Mouse (Mus musculus) CH12.LX (cell line): ENCODE measurements at regions not wholly inside any gene's neighbourhood (a gene's known extent, or its start where the extent isn't known, plus 50 kb on each side); places are given as distances from the start of the nearest gene placed in this dataset.

Experiments used
- DNase-seq: peaks from one replicate; pipeline ENCODE4 v3.0.0-alpha.2; 2013; ENCODE audit errors: extremely low read depth
- H3K27ac ChIP-seq: 2 replicates; pipeline ENCODE4 v1.5.1; 2012; ENCODE audit warnings: low read depth, mild to moderate bottlenecking, control low read depth, moderate library complexity; ENCODE audit not compliant: insufficient read depth
- H3K27me3 ChIP-seq: replicated peaks from 2 replicates; pipeline ENCODE3; 2012; ENCODE audit warnings: inconsistent platforms
- H3K36me3 ChIP-seq, 2 experiments: replicated peaks in 1 of 2; 2 replicates each; pipeline versions ENCODE3 to v1.6.1; 2012; ENCODE audit warnings: inconsistent platforms in 1 of 2, low read length in 1 of 2, mild to moderate bottlenecking in 1 of 2, mixed read lengths in 1 of 2, moderate library complexity in 1 of 2; ENCODE audit not compliant: control insufficient read depth in 1 of 2, insufficient read depth in 1 of 2
- H3K4me1 ChIP-seq, 2 experiments: 2 replicates each; pipeline ENCODE4 v1.6.1; 2012; ENCODE audit warnings: inconsistent platforms in 1 of 2, moderate library complexity in 1 of 2; ENCODE audit not compliant: insufficient read depth in 2 of 2, control insufficient read depth in 1 of 2
- H3K4me2 ChIP-seq: 2 replicates; pipeline ENCODE4 v1.6.1; 2012; ENCODE audit warnings: low read depth, mild to moderate bottlenecking, control low read depth; ENCODE audit not compliant: poor library complexity, insufficient read depth, severe bottlenecking
- H3K4me3 ChIP-seq, 3 experiments: fragments of 150-350 bp in 1 of 3; sonication (generic) in 1 of 3; replicated peaks in 1 of 3; 2 replicates each; pipeline versions ENCODE3 to v1.5.1; 2011 to 2012; ENCODE audit warnings: low read depth in 2 of 3, low read length in 2 of 3, mild to moderate bottlenecking in 2 of 3, moderate library complexity in 2 of 3, control low read depth in 1 of 3, improper control_type of control experiment in 1 of 3, inconsistent platforms in 1 of 3, mixed read lengths in 1 of 3; ENCODE audit not compliant: poor library complexity in 1 of 3
- H3K79me2 ChIP-seq: replicated peaks from 2 replicates; pipeline ENCODE4 v1.6.1; 2012; ENCODE audit warnings: mild to moderate bottlenecking, moderate library complexity; ENCODE audit not compliant: control insufficient read depth, poor library complexity, insufficient read depth, severe bottlenecking; ENCODE audit errors: extremely low read depth
- H3K9ac ChIP-seq: 2 replicates; pipeline ENCODE4 v1.6.1; 2012; ENCODE audit warnings: low read depth, mild to moderate bottlenecking, control low read depth, moderate library complexity; ENCODE audit not compliant: insufficient read depth
- H3K9me3 ChIP-seq: replicated peaks from 2 replicates; pipeline ENCODE3; 2012; ENCODE audit warnings: low read length, inconsistent platforms, mixed read lengths
- BHLHE40 ChIP-seq: IDR thresholded peaks from 2 replicates; pipeline ENCODE4 v1.6.1; 2011; ENCODE audit warnings: mild to moderate bottlenecking, low read depth, low read length, improper control_type of control experiment
- CHD2 ChIP-seq: IDR thresholded peaks from 2 replicates; pipeline ENCODE4 v1.6.1; 2011; ENCODE audit warnings: low read length, improper control_type of control experiment
- ELF1 ChIP-seq: IDR thresholded peaks from 2 replicates; pipeline ENCODE4 v1.6.1; 2014; ENCODE audit warnings: low read depth, mild to moderate bottlenecking, inconsistent platforms, low read length, improper control_type of control experiment
- EP300 ChIP-seq: IDR thresholded peaks from 2 replicates; pipeline ENCODE4 v1.6.1; 2011; ENCODE audit warnings: low read length, improper control_type of control experiment
- ETS1 ChIP-seq: conservative IDR thresholded peaks from 2 replicates; pipeline ENCODE4 v1.6.1; 2012; ENCODE audit warnings: low read depth, mild to moderate bottlenecking, inconsistent platforms, low read length, improper control_type of control experiment, moderate library complexity
- GABPA ChIP-seq: IDR thresholded peaks from 2 replicates; pipeline ENCODE4 v1.6.1; 2012; ENCODE audit warnings: low read depth, low read length, improper control_type of control experiment, inconsistent platforms; ENCODE audit not compliant: insufficient replicate concordance
- HCFC1 ChIP-seq: IDR thresholded peaks from 2 replicates; pipeline ENCODE4 v1.6.1; 2012; ENCODE audit warnings: low read depth, mild to moderate bottlenecking, inconsistent platforms, low read length, improper control_type of control experiment
- JUN ChIP-seq: IDR thresholded peaks from 2 replicates; pipeline ENCODE4 v1.6.1; 2011; ENCODE audit warnings: low read depth, mild to moderate bottlenecking, low read length, improper control_type of control experiment, moderate library complexity; ENCODE audit not compliant: insufficient read depth
- JUND ChIP-seq: conservative IDR thresholded peaks from 2 replicates; pipeline ENCODE4 v1.6.1; 2011; ENCODE audit warnings: low read depth, low read length, improper control_type of control experiment
- KAT2A ChIP-seq: IDR thresholded peaks from 2 replicates; pipeline ENCODE4 v1.6.1; 2012; ENCODE audit warnings: low read length, improper control_type of control experiment, inconsistent platforms; ENCODE audit not compliant: insufficient replicate concordance
- MAX ChIP-seq: IDR thresholded peaks from 2 replicates; pipeline ENCODE4 v1.6.1; 2011; ENCODE audit warnings: low read length, improper control_type of control experiment
- MEF2A ChIP-seq: IDR thresholded peaks from 2 replicates; pipeline ENCODE4 v1.6.1; 2014; ENCODE audit warnings: low read depth, mild to moderate bottlenecking, inconsistent platforms, low read length, improper control_type of control experiment, borderline replicate concordance
- MYC ChIP-seq: IDR thresholded peaks from 2 replicates; pipeline ENCODE4 v1.6.1; 2011; ENCODE audit warnings: low read depth, mild to moderate bottlenecking, improper control_type of control experiment, low read length
- NELFE ChIP-seq: IDR thresholded peaks from 2 replicates; pipeline ENCODE4 v1.6.1; 2011; ENCODE audit warnings: low read depth, low read length, improper control_type of control experiment
- NRF1 ChIP-seq: IDR thresholded peaks from 2 replicates; pipeline ENCODE4 v1.6.1; 2014; ENCODE audit warnings: low read depth, mild to moderate bottlenecking, inconsistent platforms, low read length, improper control_type of control experiment, moderate library complexity
- POLR2A ChIP-seq: IDR thresholded peaks from 2 replicates; pipeline ENCODE4 v1.6.1; 2011; ENCODE audit warnings: low read depth, mild to moderate bottlenecking, improper control_type of control experiment, low read length
- POLR2AphosphoS2 ChIP-seq: IDR thresholded peaks from 2 replicates; pipeline ENCODE4 v1.6.1; 2011; ENCODE audit warnings: low read depth, low read length, improper control_type of control experiment
- RAD21 ChIP-seq: IDR thresholded peaks from 2 replicates; pipeline ENCODE4 v1.6.1; 2011; ENCODE audit warnings: low read depth, mild to moderate bottlenecking, low read length, improper control_type of control experiment, moderate library complexity
- RCOR1 ChIP-seq: conservative IDR thresholded peaks from 2 replicates; pipeline ENCODE4 v1.6.1; 2012; ENCODE audit warnings: low read depth, mild to moderate bottlenecking, inconsistent platforms, low read length, improper control_type of control experiment
- SIN3A ChIP-seq: IDR thresholded peaks from 2 replicates; pipeline ENCODE4 v1.6.1; 2012; ENCODE audit warnings: low read length, improper control_type of control experiment, inconsistent platforms
- SMC3 ChIP-seq: IDR thresholded peaks from 2 replicates; pipeline ENCODE4 v1.6.1; 2011; ENCODE audit warnings: low read depth, low read length, improper control_type of control experiment
- TBP ChIP-seq: conservative IDR thresholded peaks from 2 replicates; pipeline ENCODE4 v1.6.1; 2011; ENCODE audit warnings: low read depth, low read length, improper control_type of control experiment
- TCF12 ChIP-seq: IDR thresholded peaks from 2 replicates; pipeline ENCODE4 v1.6.1; 2014; ENCODE audit warnings: low read depth, mild to moderate bottlenecking, inconsistent platforms, low read length, improper control_type of control experiment
- dilution Hi-C: fragments of 300-500 bp; cut with MboI; formaldehyde crosslinking; loops from 2 replicates; pipeline ENCODE4 v1.14.3; 2020; ENCODE audit warnings: low sequenced_read_pairs; ENCODE audit not compliant: extremely low pct_unique_long_range_greater_than_20kb, extremely low pct_ligation_motif_present
- in situ Hi-C: fragments of 300-500 bp; cut with MboI; formaldehyde crosslinking; loops from 3 replicates; pipeline ENCODE4 v1.14.3; 2019; ENCODE audit warnings: low sequenced_read_pairs, low pct_ligation_motif_present, low pct_unique_long_range_greater_than_20kb, mixed read lengths

DNA sequence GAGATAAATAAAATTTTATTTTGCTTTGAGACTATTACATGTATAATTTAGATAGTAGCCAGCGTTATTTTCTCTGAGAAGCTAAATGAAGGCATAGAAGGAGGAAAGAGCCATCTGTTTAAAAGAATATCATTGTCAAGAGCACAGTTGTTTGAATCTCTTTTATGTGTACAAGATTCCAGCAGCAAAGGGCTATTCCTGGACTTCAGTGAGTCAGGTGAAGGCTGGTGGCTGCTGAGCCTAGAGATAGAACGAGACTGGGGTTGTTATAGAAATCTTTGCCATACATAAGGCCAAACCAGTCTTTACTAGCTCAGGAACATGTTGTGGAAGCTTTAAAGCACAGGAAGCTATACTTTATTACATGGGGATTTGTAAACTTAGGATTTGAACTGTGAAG is 261.6 kb downstream of the Adcyap1 start:
- no peak overlapping the region for H3K4me3 ChIP-seq
- no peaks in the 10 kb centered on the region for H3K79me2 ChIP-seq
- H3K4me2 ChIP-seq: no peak overlapping the region
- no peak overlapping the region for H3K9ac ChIP-seq
- H3K4me1 ChIP-seq: no peaks in the 10 kb centered on the region
- H3K27ac ChIP-seq: no peak overlapping the region
- TF ChIP-seq KAT2A (no peak), CHD2 (no peak)
- peaks cover 2% of the 10 kb centered on the region for H3K9me3 ChIP-seq
- no peaks in the 10 kb centered on the region for H3K36me3 ChIP-seq
- in situ Hi-C loops: no loop called here
- DNase-seq: no peak
- H3K27me3 ChIP-seq: no peaks in the 10 kb centered on the region
- dilution Hi-C loops: no loop called here

DNA sequence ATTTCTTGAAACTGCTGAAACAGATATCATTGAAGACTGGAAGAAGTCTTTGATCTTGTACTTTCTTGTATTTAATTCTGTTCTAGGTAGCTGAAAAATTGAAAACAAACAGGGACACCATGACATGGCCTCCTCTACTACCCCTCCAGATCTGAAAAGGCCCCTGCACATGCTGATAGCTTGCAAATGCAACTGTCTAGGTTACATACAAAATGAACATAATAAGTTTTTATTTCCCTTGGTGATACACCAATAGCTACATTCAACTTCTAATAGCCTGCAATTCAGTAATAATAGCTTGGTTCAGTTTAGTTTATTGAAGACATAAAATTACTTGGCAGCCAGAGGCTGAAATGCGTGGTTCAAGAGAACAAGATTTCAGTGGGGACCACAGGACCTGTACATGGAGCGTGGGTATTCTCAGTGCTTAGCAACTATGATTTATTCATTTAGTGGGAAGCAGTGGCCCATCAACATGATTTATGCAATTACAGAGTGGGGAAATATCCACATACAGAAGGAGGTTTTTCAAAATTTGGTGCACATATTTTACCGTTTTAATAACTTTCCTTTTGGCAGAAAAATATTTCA is 264.9 kb downstream of the Adcyap1 start:
- Histone ChIP-seq H3K36me3 (no peaks in the 10 kb centered on the region), H3K79me2 (no peaks in the 10 kb centered on the region), H3K4me1 (no peaks in the 10 kb centered on the region), H3K9ac (no peak overlapping the region), H3K27me3 (no peaks in the 10 kb centered on the region), H3K27ac (no peak overlapping the region), H3K9me3 (peaks cover 2% of the 10 kb centered on the region), H3K4me3 (no peak overlapping the region), H3K4me2 (no peak overlapping the region)
- in situ Hi-C loops: no loop called here
- TF ChIP-seq ELF1 (no peak), BHLHE40 (no peak), NRF1 (no peak), TCF12 (no peak), MAX (no peak), MEF2A (no peak), RAD21 (no peak), POLR2AphosphoS2 (no peak), MYC (no peak)
- DNase-seq: no peak
- dilution Hi-C loops: no loop called here

DNA sequence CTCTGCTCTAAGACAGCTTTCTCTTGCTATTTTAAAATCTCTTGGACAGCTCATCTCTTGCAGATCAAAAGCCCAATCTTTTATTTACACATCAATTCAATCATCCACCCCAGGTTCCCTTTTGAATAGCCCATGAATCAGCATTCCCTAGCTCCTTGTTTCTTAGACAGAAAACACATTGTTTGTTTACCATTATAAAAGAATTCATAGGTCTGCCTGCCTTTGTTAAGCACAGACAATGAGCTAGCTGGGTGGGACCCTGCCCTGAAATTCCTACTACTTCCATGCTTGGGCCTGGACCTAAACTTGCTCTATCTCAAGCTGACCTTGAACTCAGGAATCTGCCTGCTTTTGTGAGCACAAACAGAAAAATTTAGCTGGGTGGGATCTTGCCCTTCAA is 283.6 kb downstream of the Adcyap1 start:
- Histone ChIP-seq H3K27ac (no peak overlapping the region), H3K36me3 (no peaks in the 10 kb centered on the region), H3K4me1 (no peaks in the 10 kb centered on the region), H3K9me3 (peaks cover 10% of the 10 kb centered on the region), H3K4me2 (no peak overlapping the region), H3K79me2 (no peaks in the 10 kb centered on the region), H3K27me3 (no peaks in the 10 kb centered on the region), H3K4me3 (no peak overlapping the region), H3K9ac (no peak overlapping the region)
- TF ChIP-seq MEF2A (no peak), ELF1 (no peak), JUND (no peak), JUN (no peak), MYC (no peak), RCOR1 (no peak), EP300 (no peak), GABPA (no peak), ETS1 (no peak), POLR2A (no peak), SMC3 (no peak), NRF1 (no peak), BHLHE40 (no peak), CHD2 (no peak), SIN3A (no peak), HCFC1 (no peak), NELFE (no peak), TBP (no peak)
- in situ Hi-C loops (no loop called here), dilution Hi-C loops (no loop called here)
- no peak for DNase-seq
